Mouse (Mus musculus) adrenal gland, postnatal 14 days (tissue): Measurements from ENCODE around the gene Wnt5b. TPM values are rescaled to one million over a fixed set of nuclear protein-coding genes. Genes with fewer than 3 reads are reported as not detected.

Source experiments
- DNase-seq: peaks from one replicate; pipeline ENCODE4 v3.0.0; 2021; ENCODE audit warnings: mixed read lengths
- total RNA-seq: library from RNA; stranded (reverse); gene quantifications from 2 replicates; pipeline ENCODE4 v1.2.3, GENCODE M21; 2021

Gene Wnt5b
- total RNA-seq, 1 experiment from 2014 or later = 2.6 TPM

GRCm38 (mm10) chr6:119482958-119483600, 61.1 kb downstream of the Wnt5b start:
- peak; percentile 78 for DNase-seq

DNA sequence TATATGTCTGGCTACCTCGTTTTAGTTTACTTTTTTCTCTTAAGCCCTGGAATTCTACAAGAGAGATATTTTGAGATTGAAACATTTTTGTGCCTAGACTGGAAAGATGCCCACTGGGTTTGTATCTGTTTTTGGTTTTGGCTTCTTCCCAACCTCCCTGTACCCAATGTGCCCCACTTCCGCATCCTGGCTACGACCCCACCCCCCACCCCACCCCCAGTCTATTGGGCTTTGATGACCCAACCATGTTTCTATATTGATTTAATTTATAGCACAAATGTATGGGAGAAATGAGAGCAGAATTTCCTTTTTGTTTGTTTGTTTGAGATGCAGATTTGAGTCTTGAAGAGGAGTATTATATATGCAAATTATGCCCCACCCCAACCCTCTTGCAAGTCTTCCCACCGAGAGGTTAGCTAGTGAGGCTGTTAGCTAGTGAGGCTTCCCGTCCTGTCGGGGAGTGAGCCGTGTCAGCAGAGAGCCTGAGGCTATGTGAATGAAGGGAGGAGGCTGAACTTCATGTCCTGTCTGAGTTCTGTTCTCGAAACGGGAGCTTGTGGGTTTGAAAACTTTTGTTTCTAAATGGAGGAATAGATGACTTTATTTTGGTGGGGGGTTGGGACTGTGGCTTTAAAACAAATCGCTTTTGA, 62.3 kb downstream of the Wnt5b start:
- peak; percentile 45 for DNase-seq

- DNase-seq = peak; percentile 48
Measured at GRCm38 (mm10) chr6:119480706-119481331, 63.3 kb downstream of the Wnt5b start.

GRCm38 (mm10) chr6:119479876-119480705, 64.1 kb downstream of the Wnt5b start:
- peak; percentile 82 for DNase-seq

DNA sequence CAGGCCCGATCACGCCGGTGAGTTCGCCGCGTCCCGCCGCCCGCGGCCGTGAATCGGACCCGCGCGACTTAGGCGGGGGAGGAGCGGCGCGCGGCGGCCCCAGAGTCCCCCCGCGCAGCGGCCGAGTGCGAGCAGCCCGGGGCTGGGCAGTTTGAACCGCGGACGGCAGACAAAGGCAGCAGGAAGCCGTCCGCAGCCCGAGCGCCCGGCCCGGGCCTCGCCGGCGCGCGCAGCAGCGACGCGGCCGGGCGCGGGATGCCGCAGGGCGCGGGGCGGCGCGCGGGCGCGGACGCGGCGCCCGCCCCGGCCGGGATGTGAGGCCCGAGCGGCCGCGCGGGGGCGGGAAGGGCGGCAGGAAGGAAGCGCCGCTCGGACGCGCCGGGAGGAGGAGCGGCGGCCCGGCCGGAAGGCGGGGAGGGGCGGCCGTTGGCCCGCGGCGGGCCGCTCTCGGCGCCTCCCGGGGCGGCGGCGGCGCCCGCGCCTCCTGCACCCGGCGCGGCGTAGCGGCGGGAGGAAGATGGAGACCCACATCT, 64.7 kb downstream of the Wnt5b start, which contains the start of gene Fbxl14:
Gene Fbxl14 (plus strand): TSS at position 326 of the 533 bp plus-strand sequence.
- DNase-seq = peak; percentile 80

DNA sequence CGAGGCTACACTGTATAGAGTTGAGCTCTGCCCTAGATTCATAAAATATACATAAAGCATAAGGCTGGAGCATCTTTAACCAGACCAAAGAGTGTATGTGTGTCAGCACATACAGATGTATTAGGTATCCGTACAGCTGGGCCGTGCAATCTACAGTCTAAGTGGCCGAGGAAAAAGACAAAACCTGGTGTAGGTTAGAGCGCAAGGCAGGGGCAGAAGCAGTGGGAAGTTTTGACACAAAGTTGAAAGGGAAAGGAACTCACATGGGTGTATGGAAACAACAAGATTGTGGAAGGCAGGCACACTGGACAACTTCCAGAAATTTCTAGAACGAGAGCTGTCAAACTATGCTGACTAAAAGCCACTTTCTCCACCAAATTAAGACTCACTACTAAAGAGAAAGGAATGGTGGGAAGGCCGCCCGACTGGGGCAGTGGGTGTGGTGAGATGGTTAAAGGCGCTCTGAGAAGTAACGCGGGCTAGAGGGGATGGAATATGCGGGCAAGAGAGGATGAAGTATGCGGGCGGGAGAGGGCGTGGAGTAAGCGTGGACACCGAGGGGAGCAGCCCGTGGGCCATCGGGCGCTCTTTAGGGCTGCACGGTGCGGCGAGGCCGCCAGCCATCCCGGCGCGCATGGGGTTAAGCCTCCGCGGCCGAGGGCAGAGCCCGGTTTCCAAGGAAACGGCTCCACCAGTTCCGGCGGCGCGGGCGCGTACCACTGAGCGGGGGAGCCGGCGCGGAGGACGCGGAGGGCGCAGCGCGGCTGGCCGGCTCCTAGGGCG, 65.4 kb downstream of the Wnt5b start:
- DNase-seq = peak; percentile 94

DNA sequence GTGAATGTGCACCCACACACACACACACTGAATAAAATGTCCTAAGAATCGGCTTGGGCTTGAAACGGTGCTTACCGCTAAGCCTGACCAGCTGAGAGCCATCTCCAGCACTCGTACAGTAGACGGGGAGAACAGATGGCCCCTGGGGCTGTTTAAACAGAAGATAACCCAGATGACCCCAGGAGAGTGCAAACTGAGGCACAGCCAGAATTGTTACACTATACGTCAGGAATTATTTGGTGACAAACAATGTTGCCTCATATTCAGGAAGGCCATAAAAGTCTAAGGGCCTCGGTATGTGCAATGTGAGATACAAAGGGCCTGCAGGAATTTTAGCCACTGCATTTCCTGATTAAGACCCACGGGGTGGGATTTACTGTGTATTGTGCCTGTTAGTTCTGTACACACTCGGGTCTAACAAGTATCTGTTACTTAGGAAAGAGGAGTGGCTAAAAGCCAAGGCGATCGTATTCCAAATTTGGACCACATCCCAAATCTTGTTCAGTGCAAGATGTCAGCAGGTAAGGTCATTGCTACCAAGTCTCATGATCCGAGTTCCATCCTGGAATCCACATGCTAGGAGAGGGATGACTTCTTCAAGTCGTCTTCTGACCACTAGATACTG, 66.3 kb downstream of the Wnt5b start:
- no peak for DNase-seq

- DNase-seq = no peak
Measured at GRCm38 (mm10) chr6:119475988-119476387, 68.2 kb downstream of the Wnt5b start.

DNA sequence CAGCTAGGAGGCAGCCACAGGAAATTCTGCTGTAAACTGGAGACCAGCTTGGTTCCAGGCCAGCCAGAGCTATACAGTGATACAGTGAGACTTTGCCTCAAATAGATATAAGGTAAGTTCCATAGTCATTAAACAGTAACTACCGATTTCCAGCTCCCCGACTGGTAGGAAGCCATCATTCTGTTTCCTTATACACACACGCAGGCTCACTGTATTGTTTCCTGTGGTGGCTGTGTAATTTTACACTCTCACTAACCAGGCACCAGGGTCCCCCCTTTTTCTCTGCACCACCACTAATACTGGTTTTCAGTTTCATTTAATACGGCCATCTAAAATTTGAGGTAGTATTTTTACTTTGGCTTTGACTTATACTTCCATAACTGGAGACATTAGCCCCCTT, 70.2 kb downstream of the Wnt5b start:
- DNase-seq = no peak

DNA sequence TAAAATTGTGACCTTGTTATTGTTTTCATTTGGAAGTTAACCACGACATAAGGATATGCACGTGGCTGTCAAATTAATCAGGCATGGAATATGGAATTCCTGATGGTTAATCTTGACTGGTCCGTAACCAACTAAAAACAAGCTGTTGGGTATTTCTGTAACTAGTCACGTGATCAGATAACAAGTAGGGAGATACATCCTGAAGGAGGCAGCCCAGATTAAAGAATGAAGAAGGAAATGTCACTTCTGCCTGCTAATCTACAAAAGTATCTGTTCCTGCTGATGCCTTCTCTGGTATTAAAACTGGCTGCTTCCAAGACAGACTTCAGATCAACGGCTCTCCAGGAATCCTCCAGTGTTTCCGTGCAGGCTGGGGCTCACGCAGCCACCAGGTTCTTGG, 70.7 kb downstream of the Wnt5b start:
- no peak for DNase-seq

DNA sequence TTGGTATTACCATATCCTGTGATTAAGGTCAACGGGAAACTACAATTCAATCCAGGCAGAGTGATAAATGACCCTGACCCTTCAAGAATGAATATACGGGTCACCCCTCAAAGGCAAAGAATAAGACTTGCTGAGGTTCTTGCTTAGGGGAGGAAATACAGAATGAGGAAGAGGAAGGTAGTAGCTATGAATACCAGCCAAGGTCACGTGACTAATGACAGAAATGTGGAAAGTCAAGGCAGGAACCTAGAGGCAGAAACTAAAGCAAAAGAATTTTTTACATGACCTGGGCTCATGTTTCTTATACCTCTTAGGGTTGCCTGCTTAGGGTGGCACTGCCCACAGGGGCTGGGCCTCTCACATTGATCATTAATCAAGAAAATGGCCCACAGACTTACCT, 71.4 kb downstream of the Wnt5b start:
- no peak for DNase-seq

DNA sequence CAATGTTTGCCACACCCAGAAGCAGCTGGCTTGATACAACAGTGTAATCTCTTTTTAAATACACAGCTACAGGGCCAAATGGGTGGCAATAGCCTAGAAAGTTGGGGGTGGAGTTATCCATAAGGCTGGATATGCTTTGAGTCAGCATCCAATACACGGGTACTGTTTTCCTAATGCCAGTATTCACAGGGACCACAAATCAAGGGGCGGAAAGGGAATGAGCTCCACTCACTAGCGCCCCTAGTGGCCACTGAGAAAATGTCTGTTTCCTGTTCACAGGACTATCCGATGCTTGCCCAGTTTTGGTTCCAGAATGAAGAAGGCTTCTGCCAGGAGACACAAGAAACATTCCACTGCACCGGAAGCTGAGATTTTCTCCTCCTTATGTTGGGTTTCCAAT, 72.0 kb downstream of the Wnt5b start:
- peak; percentile 85 for DNase-seq

- DNase-seq = no peak
Measured at GRCm38 (mm10) chr6:119470777-119471176, 73.4 kb downstream of the Wnt5b start.

GRCm38 (mm10) chr6:119467785-119468059, 76.4 kb downstream of the Wnt5b start:
- DNase-seq = no peak

DNA sequence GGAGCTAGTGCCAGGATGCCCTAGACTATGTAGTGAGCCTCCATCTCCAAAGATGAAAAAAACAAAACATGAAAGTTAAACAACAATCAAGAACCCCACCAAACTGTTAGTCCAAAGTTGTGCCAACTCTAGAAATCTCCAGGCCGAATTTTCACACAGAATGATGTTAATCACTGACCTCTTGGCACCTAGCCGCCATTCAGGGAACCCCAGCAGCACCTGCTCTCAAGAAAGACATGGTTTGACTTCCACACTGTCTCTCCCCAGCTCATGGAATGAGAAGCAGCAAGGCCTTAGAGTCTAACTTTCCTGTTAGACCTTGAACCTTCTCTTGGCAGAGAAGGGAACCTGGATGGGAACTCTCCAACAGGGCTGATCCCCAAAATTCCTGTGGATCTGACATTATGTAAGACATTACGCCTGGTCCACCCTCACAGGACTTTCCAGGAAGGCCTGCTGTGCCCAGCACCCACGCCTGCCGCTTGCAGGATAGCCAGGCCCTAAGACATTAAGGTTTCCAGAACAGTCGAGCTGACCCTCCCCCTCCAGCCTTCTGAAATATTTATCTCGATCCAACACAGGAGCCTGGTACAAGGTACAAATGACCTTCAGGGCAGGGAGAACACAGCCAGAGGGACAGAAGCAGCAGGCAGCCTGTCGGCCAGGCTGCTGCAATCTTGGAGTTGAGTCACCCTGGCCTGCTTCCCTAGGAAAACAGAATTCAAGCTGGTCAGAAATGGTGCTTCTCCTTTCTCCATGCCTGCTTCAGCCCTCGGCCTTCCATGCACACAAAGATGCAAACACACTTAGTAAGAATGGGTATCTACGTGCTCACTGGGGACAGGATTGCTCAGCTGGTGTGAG, 77.0 kb downstream of the Wnt5b start:
- DNase-seq = peak; percentile 78

DNA sequence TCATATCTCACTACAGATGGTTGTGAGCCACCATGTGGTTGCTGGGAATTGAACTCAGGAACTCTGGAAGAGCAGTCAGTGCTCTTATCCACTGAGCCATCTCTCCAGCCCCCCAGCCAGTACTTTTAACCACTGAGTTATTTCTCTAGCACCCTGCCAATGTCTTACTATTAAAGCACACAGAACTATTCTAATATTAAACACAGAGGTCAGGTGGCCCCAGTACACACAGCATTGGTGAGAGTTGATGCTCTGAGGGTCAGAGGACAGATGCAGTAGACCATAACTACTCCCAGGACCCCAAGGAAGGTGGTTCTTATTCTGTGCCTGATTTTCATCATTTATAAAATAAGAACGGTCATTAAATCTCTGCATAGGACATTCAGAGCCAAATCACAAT, 78.0 kb downstream of the Wnt5b start:
- DNase-seq = no peak

DNA sequence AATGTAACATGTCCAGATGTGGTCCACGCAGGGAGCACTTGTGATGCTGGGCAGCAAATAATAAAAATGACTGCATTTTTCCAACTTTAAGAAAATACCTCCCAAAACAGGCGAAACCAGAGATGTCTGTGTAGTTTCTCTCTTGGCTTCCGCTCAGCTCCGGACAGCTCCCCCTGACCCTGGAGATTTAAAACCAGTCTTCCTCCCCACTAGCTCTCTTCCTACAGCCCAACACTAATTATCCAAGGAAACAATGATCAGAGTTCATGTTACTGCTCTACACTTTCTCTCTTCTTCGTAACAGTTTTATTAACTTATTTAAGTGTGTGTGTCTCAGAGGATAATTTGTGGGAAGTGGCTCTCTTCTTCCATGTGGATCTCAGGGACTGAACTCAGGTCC, 83.8 kb downstream of the Wnt5b start:
- DNase-seq = no peak

- DNase-seq = no peak
Measured at GRCm38 (mm10) chr6:119459041-119459440, 85.1 kb downstream of the Wnt5b start.

DNA sequence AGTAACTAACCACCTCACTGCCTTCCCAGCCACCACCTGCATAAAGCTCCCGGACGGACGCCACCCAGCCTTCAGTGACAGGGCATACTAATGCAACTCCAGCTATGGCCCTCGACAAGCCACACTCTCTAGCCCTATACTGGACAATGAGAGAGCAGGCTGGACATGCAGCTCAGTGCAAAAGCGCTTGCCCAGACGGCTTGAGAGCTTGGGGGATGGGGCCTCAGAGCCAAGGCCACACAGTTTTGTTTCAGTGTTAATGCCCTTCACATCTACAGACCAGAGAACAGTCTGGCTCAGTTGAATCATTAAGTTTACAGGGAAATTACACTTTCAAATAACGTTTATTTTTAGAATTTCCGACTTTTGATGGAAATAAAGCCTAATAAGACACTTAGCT, 86.0 kb downstream of the Wnt5b start:
- peak; percentile 43 for DNase-seq

- DNase-seq = peak; percentile 85
Measured at GRCm38 (mm10) chr6:119451981-119452499, 92.1 kb downstream of the Wnt5b start.
